Mouse (Mus musculus) layer of hippocampus, adult 2 months (tissue): Measurements from ENCODE around the gene Ift140. TPM values are rescaled to one million over a fixed set of nuclear protein-coding genes. Genes with fewer than 3 reads are reported as not detected.

ENCODE experiments used
- DNase-seq, 2 experiments: peaks; one replicate each; pipeline ENCODE4 v3.0.0; 2022; ENCODE audit warnings: low spot score in 2 of 2
- H3K27ac ChIP-seq: fragments of 200-600 bp; 2 replicates; pipeline ENCODE4 v1.8.1; 2022
- H3K4me3 ChIP-seq: fragments of 200-600 bp; 2 replicates; pipeline ENCODE4 v1.8.1; 2022; ENCODE audit warnings: mild to moderate bottlenecking
- CTCF ChIP-seq: fragments of 200-600 bp; conservative IDR thresholded peaks from 2 replicates; pipeline ENCODE4 v1.8.1; 2022; ENCODE audit warnings: antibody characterized with exemption, mild to moderate bottlenecking, moderate library complexity
- total RNA-seq, 2 experiments: library from RNA; stranded (reverse); gene quantifications; 2 replicates each; pipeline ENCODE4 v1.2.3; 2021

The Ift140 gene
- total RNA-seq, 2 experiments from 2014 or later, result 23.5 to 25.0 TPM

- H3K27ac ChIP-seq, result no peak overlapping the region
- no peak for TF ChIP-seq CTCF
- no peak overlapping the region for H3K4me3 ChIP-seq
- no peak for DNase-seq
These were observed 122.9 kb downstream of the Ift140 start for GRCm38 (mm10) chr17:25138803-25139202.

DNA sequence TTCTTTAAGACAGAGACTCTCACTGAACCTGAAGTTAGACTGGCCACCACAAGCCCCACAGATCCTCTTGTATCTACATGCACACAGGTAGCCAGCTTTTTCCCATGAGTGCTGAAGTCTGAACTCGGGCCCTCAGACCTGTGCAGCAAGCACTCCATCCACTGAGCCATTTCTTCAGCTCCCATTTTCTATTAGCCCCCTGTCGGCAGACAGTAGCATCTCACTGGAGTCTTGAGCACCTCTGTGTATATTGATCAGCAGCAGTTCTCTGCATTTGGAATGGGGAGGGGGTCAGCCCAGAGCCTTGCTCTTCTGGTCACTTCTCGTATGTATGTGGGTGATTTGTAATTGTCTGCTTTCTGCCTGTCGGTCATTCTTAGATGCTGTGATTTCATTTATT, 124.1 kb downstream of the Ift140 start:
- peak; percentile 70 for TF ChIP-seq CTCF

More for the DNA sequence above, 124.1 kb downstream of the Ift140 start:
- no peak for DNase-seq
- Histone ChIP-seq H3K27ac (no peak overlapping the region), H3K4me3 (no peak overlapping the region)

Other genes starting within 250 kb of the Ift140 start
- not detected for gene Meiob, start 211.8 kb upstream of the Ift140 start, total RNA-seq
- 100 to 1,000 TPM; 135 to 137 TPM for gene Hagh, start 175.9 kb upstream of the Ift140 start, total RNA-seq
- 10 to 100 TPM; 21.1 to 22.4 TPM for gene Fahd1, start 165.7 kb upstream of the Ift140 start, total RNA-seq
- under 1 TPM in 1 of 2 experiments, not detected in 1; 0.34 TPM for gene Igfals, start 150.1 kb upstream of the Ift140 start, total RNA-seq
- gene Nubp2, start 129.7 kb upstream of the Ift140 start, total RNA-seq, result 10 to 100 TPM; 34.3 to 35.8 TPM
- gene Spsb3, start 129.4 kb upstream of the Ift140 start, total RNA-seq, result 10 to 100 TPM; 43.6 to 45.0 TPM
- gene Eme2, start 121.0 kb upstream of the Ift140 start, total RNA-seq, result 10 to 100 TPM; 66.9 to 72.7 TPM
- 10 to 100 TPM; 80.4 to 85.1 TPM for gene Mrps34, start 121.0 kb upstream of the Ift140 start, total RNA-seq
- 10 to 100 TPM; 60.1 to 63.7 TPM for gene Nme3, start 119.6 kb upstream of the Ift140 start, total RNA-seq
- 100 to 1,000 TPM; 409 to 411 TPM for gene Mapk8ip3, start 79.1 kb upstream of the Ift140 start, total RNA-seq
- 1 to 10 TPM; 4.4 to 6.1 TPM for gene Jpt2, start 55.4 kb upstream of the Ift140 start, total RNA-seq
- 10 to 100 TPM; 25.2 to 30.7 TPM for gene Cramp1l, start 297 bp upstream of the Ift140 start, total RNA-seq
- 1 to 10 TPM; 8.2 to 8.8 TPM for gene Tmem204, start 67.5 kb downstream of the Ift140 start, total RNA-seq
- gene Telo2, start 99.9 kb downstream of the Ift140 start, total RNA-seq, result 10 to 100 TPM; 36.9 to 42.8 TPM
- 1 to 10 TPM; 2.6 to 2.8 TPM for gene Ptx4, start 104.7 kb downstream of the Ift140 start, total RNA-seq
- gene Clcn7, start 117.3 kb downstream of the Ift140 start, total RNA-seq, result 10 to 100 TPM; 53.5 to 55.7 TPM
- under 1 TPM in 1 of 2 experiments, not detected in 1; 0.28 TPM for gene Ccdc154, start 146.4 kb downstream of the Ift140 start, total RNA-seq
- gene Gm38655, start 159.4 kb downstream of the Ift140 start, total RNA-seq, result not detected
- 10 to 100 TPM; 20.4 to 22.0 TPM for gene BC003965, start 168.5 kb downstream of the Ift140 start, total RNA-seq
- 10 to 100 TPM; 36.4 to 40.6 TPM for gene Unkl, start 172.3 kb downstream of the Ift140 start, total RNA-seq
- gene Gnptg, start 224.0 kb downstream of the Ift140 start, total RNA-seq, result 10 to 100 TPM; 73.7 to 77.4 TPM
- 10 to 100 TPM; 25.0 to 26.2 TPM for gene Tsr3, start 224.1 kb downstream of the Ift140 start, total RNA-seq
- gene Baiap3, start 240.3 kb downstream of the Ift140 start, total RNA-seq, result 10 to 100 TPM in 1 of 2 experiments, 1 to 10 TPM in 1; 9.9 to 10.5 TPM